Mouse (Mus musculus) erythroblast, embryonic 14.5 days (primary cell): ENCODE results near the gene Galnt18.

ENCODE experiments used
- GATA1 ChIP-seq: IDR thresholded peaks from 2 replicates; pipeline ENCODE4 v1.6.1; 2012; ENCODE audit warnings: low read length, inconsistent platforms, mixed read lengths
- TAL1 ChIP-seq: IDR thresholded peaks from 3 replicates; pipeline ENCODE4 v1.6.1; 2012; ENCODE audit warnings: low read length, inconsistent platforms, mixed read lengths

DNA sequence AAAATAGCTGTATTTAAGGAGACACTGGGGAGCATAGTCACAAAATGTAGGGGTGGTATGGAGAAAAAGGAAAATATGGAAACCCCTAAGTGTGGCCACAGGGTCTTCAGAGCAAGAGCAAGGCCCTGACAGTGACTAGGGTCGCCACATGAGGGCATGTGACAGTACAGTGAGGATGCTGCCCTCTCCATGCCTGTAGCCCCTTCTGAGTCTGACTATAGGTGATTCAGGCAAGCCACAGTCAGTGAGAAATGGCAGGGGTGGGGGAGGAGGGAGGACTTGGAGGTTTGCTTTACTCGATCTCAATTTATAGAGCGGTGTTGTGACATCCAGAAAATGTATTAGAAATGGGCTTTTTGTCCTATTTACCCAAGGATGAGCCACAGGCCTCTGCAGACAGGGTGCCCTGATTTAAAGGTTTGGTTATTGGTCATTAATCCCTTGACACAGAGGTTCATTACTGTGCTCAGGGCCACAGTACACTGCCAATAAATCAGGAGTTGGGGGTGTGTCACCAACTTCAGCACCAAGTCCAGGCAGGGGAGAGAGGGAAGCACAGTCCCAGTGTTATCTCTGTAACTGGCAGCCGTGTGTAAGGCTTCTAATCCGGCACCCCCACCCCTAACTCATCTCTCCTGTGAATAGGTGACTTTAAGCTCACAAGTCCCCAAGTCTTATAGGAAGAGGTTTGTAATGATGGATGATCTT lies 287.4 kb downstream of the Galnt18 start:
- no peak for TF ChIP-seq TAL1
- TF ChIP-seq GATA1 = no peak
